Mouse (Mus musculus) heart, embryonic 11.5 days (tissue): ENCODE data around the gene Gm37240. TPM values are rescaled to one million over a fixed set of nuclear protein-coding genes. Genes with fewer than 3 reads are reported as not detected.

Experiments used
- ATAC-seq: fragments of 200-750 bp; cut with Nextera tagmentation; replicated peaks from 2 replicates; pipeline ENCODE4 v1.8.0; 2017; ENCODE audit warnings: moderate library complexity; ENCODE audit not compliant: insufficient number of reproducible peaks, low FRiP score, low TSS enrichment
- H3K27ac ChIP-seq: fragments of 300-500 bp; sonication (generic); 2 replicates; pipeline ENCODE4 v1.5.1; 2014; ENCODE audit warnings: mild to moderate bottlenecking, low read depth, low read length
- H3K27me3 ChIP-seq: fragments of 300-500 bp; sonication (generic); 2 replicates; pipeline ENCODE4 v1.6.1; 2014; ENCODE audit warnings: mild to moderate bottlenecking, low read length, mixed read lengths; ENCODE audit not compliant: control insufficient read depth, insufficient read depth
- H3K36me3 ChIP-seq: fragments of 300-500 bp; sonication (generic); 2 replicates; pipeline ENCODE4 v1.6.1; 2014; ENCODE audit warnings: mild to moderate bottlenecking, low read length, moderate library complexity, mixed read lengths; ENCODE audit not compliant: control insufficient read depth, insufficient read depth
- H3K4me1 ChIP-seq: fragments of 300-500 bp; sonication (generic); 2 replicates; pipeline ENCODE4 v1.6.1; 2014; ENCODE audit warnings: low read length; ENCODE audit not compliant: control insufficient read depth, insufficient read depth
- H3K4me2 ChIP-seq: fragments of 300-500 bp; sonication (generic); 2 replicates; pipeline ENCODE4 v1.6.1; 2014; ENCODE audit warnings: mild to moderate bottlenecking, moderate library complexity
- H3K4me3 ChIP-seq: fragments of 300-500 bp; sonication (generic); 2 replicates; pipeline ENCODE4 v1.5.1; 2014; ENCODE audit warnings: low read depth, low read length
- H3K9ac ChIP-seq: fragments of 300-500 bp; sonication (generic); 2 replicates; pipeline ENCODE4 v1.6.1; 2014; ENCODE audit warnings: mild to moderate bottlenecking, low read depth, low read length, moderate library complexity
- H3K9me3 ChIP-seq: fragments of 300-500 bp; sonication (generic); replicated peaks from 2 replicates; pipeline ENCODE4 v1.6.1; 2016; ENCODE audit warnings: low read length; ENCODE audit not compliant: control insufficient read depth
- WGBS: fragments of 180-500 bp; shearing (Covaris S2); extraction: QIAGEN DNeasy Blood & Tissue Kit; methylation state at CpG from one replicate; pipeline ENCODE4 v1.1.7; 2014; ENCODE audit not compliant: insufficient replicate concordance; 5-methylcytosine and 5-hydroxymethylcytosine counted together
- polyA plus RNA-seq: library from polyadenylated mRNA; unstranded; fragments of >200 nt; fragmentation: Nextera tagmentation; extraction: Ambion mirVana; gene quantifications from 2 replicates; pipeline ENCODE4 v1.2.1, GENCODE M21; 2014

Gm37240 gene
- polyA plus RNA-seq, 1 experiment from 2014 or later: 4.5 TPM

- no peaks in the 10 kb centered on the region for H3K36me3 ChIP-seq
- H3K4me2 ChIP-seq: no peak overlapping the region
- no peak overlapping the region for H3K27ac ChIP-seq
- no peaks in the 10 kb centered on the region for H3K27me3 ChIP-seq
- H3K9ac ChIP-seq: no peak overlapping the region
- H3K9me3 ChIP-seq: no peaks in the 10 kb centered on the region
- 41% methylated on average over 5 of the region's 5 CpGs for WGBS
- no peak for ATAC-seq
- H3K4me3 ChIP-seq: no peak overlapping the region
- H3K4me1 ChIP-seq: peaks cover 2% of the 10 kb centered on the region; the same call in 1 of the 2 replicates
Observed at GRCm38 (mm10) chr3:84731003-84731402, 1156.3 kb downstream of the Gm37240 start.

- Histone ChIP-seq H3K36me3 (no peaks in the 10 kb centered on the region), H3K9ac (no peak overlapping the region), H3K27me3 (no peaks in the 10 kb centered on the region), H3K27ac (no peak overlapping the region), H3K4me3 (no peak overlapping the region), H3K9me3 (no peaks in the 10 kb centered on the region), H3K4me2 (no peak overlapping the region), H3K4me1 (peaks cover 2% of the 10 kb centered on the region; the same call in 1 of the 2 replicates)
- ATAC-seq: no peak
- 79% methylated on average over 6 of the region's 6 CpGs for WGBS
Observed at GRCm38 (mm10) chr3:84729806-84730205, 1157.5 kb downstream of the Gm37240 start.

GRCm38 (mm10) chr3:84723996-84724395, 1163.3 kb downstream of the Gm37240 start:
- 31% methylated on average over 5 of the region's 5 CpGs for WGBS
- no peak for ATAC-seq
- Histone ChIP-seq H3K36me3 (no peaks in the 10 kb centered on the region), H3K9ac (no peak overlapping the region), H3K4me3 (no peak overlapping the region), H3K4me1 (no peaks in the 10 kb centered on the region), H3K27ac (no peak overlapping the region), H3K27me3 (no peaks in the 10 kb centered on the region), H3K9me3 (no peaks in the 10 kb centered on the region), H3K4me2 (no peak overlapping the region)

GRCm38 (mm10) chr3:84722680-84723079, 1164.6 kb downstream of the Gm37240 start:
- no peaks in the 10 kb centered on the region for H3K4me1 ChIP-seq
- WGBS: 89% methylated on average over 4 of the region's 4 CpGs
- no peaks in the 10 kb centered on the region for H3K9me3 ChIP-seq
- H3K27me3 ChIP-seq: no peaks in the 10 kb centered on the region
- no peak overlapping the region for H3K4me3 ChIP-seq
- H3K36me3 ChIP-seq: no peaks in the 10 kb centered on the region
- no peak overlapping the region for H3K27ac ChIP-seq
- ATAC-seq: no peak
- H3K9ac ChIP-seq: no peak overlapping the region
- H3K4me2 ChIP-seq: no peak overlapping the region

- no peak overlapping the region for H3K9ac ChIP-seq
- no peak for ATAC-seq
- WGBS: 84% methylated on average over 15 of the region's 15 CpGs
Observed at GRCm38 (mm10) chr3:84715073-84715768, 1172.1 kb downstream of the Gm37240 start.

GRCm38 (mm10) chr3:84712941-84713340, 1174.4 kb downstream of the Gm37240 start:
- Histone ChIP-seq H3K9me3 (peaks cover 4% of the 10 kb centered on the region; the same call in 1 of the 2 replicates), H3K36me3 (no peaks in the 10 kb centered on the region), H3K9ac (no peak overlapping the region), H3K4me3 (no peak overlapping the region), H3K4me2 (no peak overlapping the region), H3K27me3 (no peaks in the 10 kb centered on the region), H3K27ac (no peak overlapping the region), H3K4me1 (peaks cover 8% of the 10 kb centered on the region; the same call in 1 of the 2 replicates)
- WGBS: 46% methylated on average over 2 of the region's 2 CpGs
- ATAC-seq: no peak

More at GRCm38 (mm10) chr3:84715073-84715768, 1172.1 kb downstream of the Gm37240 start:
- Histone ChIP-seq H3K27ac (no peak overlapping the region), H3K36me3 (no peaks in the 10 kb centered on the region), H3K27me3 (no peaks in the 10 kb centered on the region), H3K9me3 (peaks cover 4% of the 10 kb centered on the region; the same call in 1 of the 2 replicates), H3K4me3 (no peak overlapping the region), H3K4me1 (no peaks in the 10 kb centered on the region), H3K4me2 (no peak overlapping the region)

- ATAC-seq: no peak
- Histone ChIP-seq H3K9me3 (peaks cover 4% of the 10 kb centered on the region; the same call in 1 of the 2 replicates), H3K4me1 (peaks cover 10% of the 10 kb centered on the region; the same call in 1 of the 2 replicates), H3K4me3 (no peak overlapping the region), H3K36me3 (no peaks in the 10 kb centered on the region), H3K27ac (no peak overlapping the region), H3K9ac (no peak overlapping the region), H3K27me3 (no peaks in the 10 kb centered on the region), H3K4me2 (no peak overlapping the region)
- 73% methylated on average over 4 of the region's 4 CpGs for WGBS
Observed at GRCm38 (mm10) chr3:84710723-84711122, 1176.6 kb downstream of the Gm37240 start.

- H3K36me3 ChIP-seq: no peaks in the 10 kb centered on the region
- no peak overlapping the region for H3K4me2 ChIP-seq
- ATAC-seq: no peak
- no peaks in the 10 kb centered on the region for H3K27me3 ChIP-seq
- H3K4me3 ChIP-seq: no peak overlapping the region
- H3K27ac ChIP-seq: no peak overlapping the region
- H3K9me3 ChIP-seq: no peaks in the 10 kb centered on the region
- WGBS: 86% methylated on average over 8 of the region's 8 CpGs
- H3K4me1 ChIP-seq: peaks cover 10% of the 10 kb centered on the region; the same call in 1 of the 2 replicates
- H3K9ac ChIP-seq: no peak overlapping the region
Observed at GRCm38 (mm10) chr3:84709967-84710366, 1177.4 kb downstream of the Gm37240 start.

GRCm38 (mm10) chr3:84709100-84709499, 1178.2 kb downstream of the Gm37240 start:
- Histone ChIP-seq H3K36me3 (no peaks in the 10 kb centered on the region), H3K4me1 (peaks cover 10% of the 10 kb centered on the region; the same call in 1 of the 2 replicates), H3K27ac (no peak overlapping the region), H3K4me3 (no peak overlapping the region), H3K4me2 (no peak overlapping the region), H3K9ac (no peak overlapping the region), H3K27me3 (no peaks in the 10 kb centered on the region), H3K9me3 (no peaks in the 10 kb centered on the region)
- no peak for ATAC-seq
- 65% methylated on average over 8 of the region's 8 CpGs for WGBS
